13 mouse cellular contexts compared by ENCODE assay signal in genomic region chr16:31475123-31475968, GRCm38 (mm10). TPM values are rescaled to one million over a fixed set of nuclear protein-coding genes. Genes with fewer than 3 reads are reported as not detected.
DNase-seq lines count a peak whose midpoint lies in the region; ATAC-seq and TF ChIP-seq lines count a peak whose summit lies in the region.
"Had no signal": no experiment of that assay in that cellular context is flagged by ENCODE, and none has a peak within 500 bp of the region (broad histone marks: within the 10 kb centered on the region; RNA-seq: fewer than 3 reads in every experiment).

No protein-coding gene starts in this region.

- no peak overlapping the region for H3K4me3 ChIP-seq in midbrain, embryonic 16.5 days (ENCODE audit: low read depth, low read length)
- no peak overlapping the region for H3K4me3 ChIP-seq in midbrain, embryonic 13.5 days (replicated peaks)
- no peak overlapping the region for H3K4me3 ChIP-seq in heart, embryonic 16.5 days (ENCODE audit: low read length)
- H3K4me3 ChIP-seq in stomach, embryonic 16.5 days (replicated peaks; ENCODE audit: low read length), result no peak overlapping the region
- H3K4me3 ChIP-seq in lung, postnatal 0 days (ENCODE audit: low read depth, low read length), result no peak overlapping the region
- H3K4me3 ChIP-seq: megakaryocyte, embryonic 14.5 days had no signal

- H3K27me3 ChIP-seq in midbrain, embryonic 16.5 days (ENCODE audit: control insufficient read depth, insufficient read depth, low read depth, low read length), result no peaks in the 10 kb centered on the region
- no peaks in the 10 kb centered on the region for H3K27me3 ChIP-seq in midbrain, embryonic 13.5 days
- H3K27me3 ChIP-seq in heart, embryonic 16.5 days (ENCODE audit: control insufficient read depth, insufficient read depth, low read length), result no peaks in the 10 kb centered on the region
- H3K27me3 ChIP-seq in stomach, embryonic 16.5 days (ENCODE audit: control insufficient read depth, insufficient read depth, low read length), result no peaks in the 10 kb centered on the region
- no peaks in the 10 kb centered on the region for H3K27me3 ChIP-seq in lung, postnatal 0 days (replicated peaks; ENCODE audit: insufficient read depth, low read length)

- no peaks in the 10 kb centered on the region for H3K9me3 ChIP-seq in midbrain, embryonic 16.5 days (replicated peaks; ENCODE audit: control insufficient read depth, low read length, poor library complexity, severe bottlenecking)
- no peaks in the 10 kb centered on the region for H3K9me3 ChIP-seq in midbrain, embryonic 13.5 days
- H3K9me3 ChIP-seq in heart, embryonic 16.5 days (replicated peaks; ENCODE audit: control insufficient read depth, low read length), result peaks cover 4% of the 10 kb centered on the region
- no peaks in the 10 kb centered on the region for H3K9me3 ChIP-seq in stomach, embryonic 16.5 days (replicated peaks; ENCODE audit: control insufficient read depth, low read length)
- H3K9me3 ChIP-seq in lung, postnatal 0 days (ENCODE audit: low read length), result no peaks in the 10 kb centered on the region

- H3K4me1 ChIP-seq in midbrain, embryonic 16.5 days (ENCODE audit: control insufficient read depth, insufficient read depth, low read length), result peaks cover 3% of the 10 kb centered on the region; the same call in 1 of the 2 replicates
- peaks cover 11% of the 10 kb centered on the region for H3K4me1 ChIP-seq in midbrain, embryonic 13.5 days (replicated peaks)
- peaks cover 5% of the 10 kb centered on the region; the same call in 1 of the 2 replicates for H3K4me1 ChIP-seq in heart, embryonic 16.5 days (ENCODE audit: control insufficient read depth, insufficient read depth, low read length)
- no peaks in the 10 kb centered on the region for H3K4me1 ChIP-seq in stomach, embryonic 16.5 days (ENCODE audit: control insufficient read depth, insufficient read depth, low read length)
- no peaks in the 10 kb centered on the region for H3K4me1 ChIP-seq in lung, postnatal 0 days (ENCODE audit: insufficient read depth, low read depth, low read length)

- H3K27ac ChIP-seq in midbrain, embryonic 16.5 days (ENCODE audit: low read length), result peak overlapping the region; percentile 28; the same call in 1 of the 2 replicates
- H3K27ac ChIP-seq in midbrain, embryonic 13.5 days, result no peak overlapping the region
- peak overlapping the region; percentile 34; the same call in 1 of the 2 replicates for H3K27ac ChIP-seq in heart, embryonic 16.5 days (ENCODE audit: low read length)
- peak overlapping the region; percentile 8; the same call in 1 of the 2 replicates for H3K27ac ChIP-seq in stomach, embryonic 16.5 days (ENCODE audit: low read length)
- H3K27ac ChIP-seq in lung, postnatal 0 days (ENCODE audit: low read length), result no peak overlapping the region

- no peak overlapping the region for H3K4me2 ChIP-seq in midbrain, embryonic 16.5 days (ENCODE audit: low read length)
- H3K4me2 ChIP-seq in midbrain, embryonic 13.5 days (replicated peaks), result no peak overlapping the region
- H3K4me2 ChIP-seq in heart, embryonic 16.5 days (ENCODE audit: low read depth, low read length), result no peak overlapping the region
- no peak overlapping the region for H3K4me2 ChIP-seq in stomach, embryonic 16.5 days (ENCODE audit: low read depth, low read length)
- H3K4me2 ChIP-seq in lung, postnatal 0 days (replicated peaks; ENCODE audit: low read depth, low read length), result no peak overlapping the region

- no peak for TF ChIP-seq EP300 in lung, postnatal 0 days (IDR thresholded peaks at IDR 0.05)

- H3K9ac ChIP-seq in midbrain, embryonic 16.5 days (ENCODE audit: low read depth, low read length), result no peak overlapping the region
- no peak overlapping the region for H3K9ac ChIP-seq in midbrain, embryonic 13.5 days (replicated peaks)
- no peak overlapping the region; the same call in 1 of the 2 replicates for H3K9ac ChIP-seq in heart, embryonic 16.5 days (ENCODE audit: low read length)
- no peak overlapping the region for H3K9ac ChIP-seq in stomach, embryonic 16.5 days (ENCODE audit: low read length)
- H3K9ac ChIP-seq in lung, postnatal 0 days (replicated peaks; ENCODE audit: low read depth), result no peak overlapping the region

- DNase-seq in cerebellum, postnatal 36 days, result peak; percentile 78 to 83
- no peak for DNase-seq in adrenal gland, postnatal 25 days
- no peak for DNase-seq in lung, postnatal 25 days (ENCODE audit: low spot score)
- no peak for DNase-seq in lung, postnatal 0 days (ENCODE audit: low spot score)
- DNase-seq: kidney, adult 8-10 months; right cerebral cortex, postnatal 14 days; thymus, postnatal 36 days had no signal

- no peak for TF ChIP-seq CTCF in lung, postnatal 0 days (IDR thresholded peaks at IDR 0.05)

- no peaks in the 10 kb centered on the region for H3K36me3 ChIP-seq in midbrain, embryonic 16.5 days (ENCODE audit: control insufficient read depth, insufficient read depth, low read length)
- no peaks in the 10 kb centered on the region for H3K36me3 ChIP-seq in midbrain, embryonic 13.5 days
- no peaks in the 10 kb centered on the region for H3K36me3 ChIP-seq in heart, embryonic 16.5 days (ENCODE audit: control insufficient read depth, insufficient read depth)
- H3K36me3 ChIP-seq in stomach, embryonic 16.5 days (ENCODE audit: control insufficient read depth, insufficient read depth, low read length), result no peaks in the 10 kb centered on the region
- H3K36me3 ChIP-seq in lung, postnatal 0 days (ENCODE audit: insufficient read depth, low read length), result no peaks in the 10 kb centered on the region
- H3K36me3 ChIP-seq: G1E had no signal

- no peak for ATAC-seq in midbrain, embryonic 16.5 days
- no peak for ATAC-seq in midbrain, embryonic 13.5 days
- no peak for ATAC-seq in heart, embryonic 16.5 days (replicated peaks; ENCODE audit: extremely low read depth, insufficient read depth, low FRiP score)
- ATAC-seq in stomach, embryonic 16.5 days (ENCODE audit: insufficient read depth, low FRiP score), result peak; percentile 22; the same call in 1 of the 2 replicates
- ATAC-seq in lung, postnatal 0 days, result no peak

- 71% methylated on average over 9 of the region's 9 CpGs for WGBS in midbrain, embryonic 16.5 days
- 76% methylated on average over 9 of the region's 9 CpGs for WGBS in midbrain, embryonic 13.5 days
- 53% methylated on average over 9 of the region's 9 CpGs for WGBS in heart, embryonic 16.5 days
- WGBS in stomach, embryonic 16.5 days, result 58% methylated on average over 9 of the region's 9 CpGs
- 63% methylated on average over 9 of the region's 9 CpGs for WGBS in lung, postnatal 0 days

RNA-seq across cellular contexts. Expression of gene Bdh1, which starts 53.3 kb away (rescaled TPM):
- polyA plus RNA-seq in midbrain, embryonic 16.5 days (2015; fragmentation: Nextera tagmentation; extraction: Ambion mirVana), result 113 and 124 TPM in 2 replicates
- 67.7 and 68.7 TPM in 2 replicates for polyA plus RNA-seq in midbrain, embryonic 13.5 days (2015; fragmentation: Nextera tagmentation; extraction: Ambion mirVana)
- polyA plus RNA-seq in heart, embryonic 16.5 days (2015; fragmentation: Nextera tagmentation; extraction: Ambion mirVana), result 11.8 and 17.0 TPM in 2 replicates
- polyA plus RNA-seq in stomach, embryonic 16.5 days (2015; fragmentation: Nextera tagmentation; extraction: Ambion mirVana), result 82.0 and 98.2 TPM in 2 replicates
- total RNA-seq in adrenal gland, postnatal 25 days (2021), result 11.9 and 15.6 TPM in 2 replicates
- polyA plus RNA-seq in lung, postnatal 0 days (2015; fragmentation: Nextera tagmentation; extraction: Ambion mirVana), result 1.9 and 2.0 TPM in 2 replicates
- polyA plus RNA-seq: G1E had no signal

Comparison
In these comparisons a context has a peak if more than half of its experiments do, and no peak if none do; other contexts are left out.
1. H3K27ac ChIP-seq: peak in midbrain, embryonic 16.5 days (single experiment), heart, embryonic 16.5 days (single experiment) and stomach, embryonic 16.5 days (single experiment); none in midbrain, embryonic 13.5 days (single experiment) and lung, postnatal 0 days (single experiment).
2. DNase-seq: peak in cerebellum, postnatal 36 days (2 of 2); none in adrenal gland, postnatal 25 days (single experiment), lung, postnatal 25 days (single experiment) and lung, postnatal 0 days (single experiment).